Mouse (Mus musculus) thymus, adult 2 months (tissue): ENCODE measurements around the gene Ier5l.

Source experiments
- CTCF ChIP-seq: fragments of 200-500 bp; IDR thresholded peaks from 2 replicates; pipeline ENCODE4 v1.5.1; 2012; ENCODE audit warnings: mild to moderate bottlenecking, control low read depth, low read length, moderate library complexity, borderline replicate concordance; ENCODE audit not compliant: control insufficient read depth, poor library complexity, insufficient read depth; ENCODE audit errors: extremely low read depth
- POLR2A ChIP-seq: fragments of 200-500 bp; IDR thresholded peaks from 2 replicates; pipeline ENCODE4 v1.6.1; 2012; ENCODE audit warnings: mild to moderate bottlenecking, low read length, control low read depth, moderate library complexity; ENCODE audit not compliant: control insufficient read depth, poor library complexity, insufficient read depth; ENCODE audit errors: extremely low read depth

GRCm38 (mm10) chr2:30523727-30524126, 49.7 kb upstream of the Ier5l start:
- TF ChIP-seq CTCF: no peak
- no peak for TF ChIP-seq POLR2A
